Mouse (Mus musculus): ENCODE measurements around the gene Rars. TPM values are rescaled to one million over a fixed set of nuclear protein-coding genes. Genes with fewer than 3 reads are reported as not detected.
A peak's percentile ranks its signal among the peaks of the same experiment; 100 is the strongest.

The Rars gene
- total and polyA plus RNA-seq, 3 experiments, result 9.5 to 150 (median 150) TPM

DNA sequence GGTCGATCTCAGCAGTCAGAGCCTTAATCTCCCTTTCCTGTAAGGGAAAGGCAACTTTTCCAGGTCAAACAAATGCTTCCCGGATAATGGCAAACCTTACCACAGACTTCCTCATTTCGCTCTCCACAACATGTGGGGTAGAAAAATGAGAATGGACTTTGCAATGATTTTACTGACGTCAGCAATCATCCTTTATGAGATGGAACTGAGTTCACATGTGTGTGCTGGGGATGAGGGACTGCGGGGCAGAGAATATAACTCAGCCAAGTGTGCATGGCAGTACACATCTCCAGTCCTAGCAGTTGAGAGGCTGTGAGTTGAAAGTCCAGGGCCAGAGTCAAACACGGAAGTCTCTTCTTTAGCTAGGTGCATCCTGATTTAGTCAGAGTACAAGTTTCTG lies 1.0 kb downstream of the Rars start:
- peak; percentile 6 for DNase-seq (ENCODE audit: low spot score)
- Histone ChIP-seq H3K27me3 (ENCODE audit: insufficient read depth, low read length) (no peaks in the 10 kb centered on the region), H3K4me3 (ENCODE audit: low read depth, low read length) (peak overlapping the region; percentile 95), H3K9me3 (replicated peaks) (no peaks in the 10 kb centered on the region), H3K4me1 (ENCODE audit: insufficient read depth, low read depth, low read length) (peaks cover 54% of the 10 kb centered on the region), H3K36me3 (replicated peaks) (peaks cover 48% of the 10 kb centered on the region)
- TF ChIP-seq GATA2 (IDR thresholded peaks at IDR 0.05; ENCODE audit: borderline replicate concordance, low read depth, low read length), result no peak
- no peak for TF ChIP-seq GATA1 (IDR thresholded peaks at IDR 0.05; ENCODE audit: borderline replicate concordance, low read length)
- no peak for TF ChIP-seq CTCF (IDR thresholded peaks at IDR 0.05; ENCODE audit: low read depth, low read length)
- no peak for TF ChIP-seq TAL1 (conservative IDR thresholded peaks at IDR 0.05; ENCODE audit: low read depth, low read length)
- TF ChIP-seq POLR2AphosphoS5 (IDR thresholded peaks at IDR 0.05; ENCODE audit: insufficient replicate concordance, low read depth, low read length), result no peak
- no peak for ATAC-seq (ENCODE audit: extremely low read depth, insufficient number of reproducible peaks, low FRiP score, poor library complexity, severe bottlenecking)

DNA sequence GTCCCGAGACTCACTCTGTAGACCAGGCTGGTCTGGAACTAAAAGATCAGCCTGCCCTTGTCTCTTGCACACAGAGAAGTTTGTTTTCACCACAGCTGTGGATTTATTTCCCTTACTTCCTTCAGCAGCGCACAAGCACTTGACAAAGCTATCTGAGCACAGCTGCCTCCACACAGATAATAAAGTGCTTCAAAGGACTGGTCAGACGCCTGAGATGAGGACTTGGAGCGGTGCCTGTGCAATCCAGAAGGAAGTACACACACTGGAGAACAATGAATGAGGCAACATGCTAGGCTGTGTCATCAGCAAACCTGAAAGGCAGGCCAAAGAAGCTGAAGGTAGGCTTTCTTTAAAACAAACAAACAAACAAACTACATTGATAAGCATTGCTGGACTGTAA lies 2.2 kb downstream of the Rars start:
- DNase-seq (ENCODE audit: low spot score), result no peak
- H3K4me3 ChIP-seq (ENCODE audit: low read depth, low read length), result no peak overlapping the region; the same call in 1 of the 2 replicates
- ATAC-seq (ENCODE audit: extremely low read depth, insufficient number of reproducible peaks, low FRiP score, poor library complexity, severe bottlenecking), result no peak
- H3K27me3 ChIP-seq (ENCODE audit: insufficient read depth, low read length), result no peaks in the 10 kb centered on the region
- H3K9me3 ChIP-seq (replicated peaks), result no peaks in the 10 kb centered on the region
- TF ChIP-seq GATA2 (IDR thresholded peaks at IDR 0.05; ENCODE audit: borderline replicate concordance, low read depth, low read length) (no peak), GATA1 (IDR thresholded peaks at IDR 0.05; ENCODE audit: borderline replicate concordance, low read length) (no peak)
- H3K36me3 ChIP-seq (replicated peaks), result peaks cover 59% of the 10 kb centered on the region
- peaks cover 45% of the 10 kb centered on the region for H3K4me1 ChIP-seq (ENCODE audit: insufficient read depth, low read depth, low read length)

DNA sequence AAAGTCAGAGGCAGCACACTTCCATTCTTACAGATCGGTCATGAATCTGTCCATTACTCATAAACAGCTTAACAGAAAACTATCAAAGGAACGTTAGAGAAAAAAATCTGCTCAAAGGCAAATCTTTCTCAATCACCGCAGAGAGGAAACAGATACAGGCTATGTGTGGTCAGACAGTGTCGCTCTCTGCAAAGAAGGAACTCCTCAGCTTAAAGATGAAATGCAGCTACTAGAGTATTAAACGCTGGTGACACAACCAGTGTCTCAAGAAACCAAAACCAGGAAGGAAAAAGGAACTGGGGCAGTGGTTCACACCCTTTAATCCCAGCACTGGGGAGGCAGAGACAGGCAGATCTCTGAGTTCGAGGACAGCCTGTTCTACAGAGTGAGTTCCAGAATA lies 6.6 kb downstream of the Rars start:
- H3K9me3 ChIP-seq (replicated peaks), result no peaks in the 10 kb centered on the region
- no peaks in the 10 kb centered on the region for H3K27me3 ChIP-seq (ENCODE audit: insufficient read depth, low read length)
- peaks cover 95% of the 10 kb centered on the region for H3K36me3 ChIP-seq (replicated peaks)
- no peak for ATAC-seq (ENCODE audit: extremely low read depth, insufficient number of reproducible peaks, low FRiP score, poor library complexity, severe bottlenecking)
- H3K4me3 ChIP-seq (ENCODE audit: low read depth, low read length), result no peak overlapping the region
- TF ChIP-seq GATA1 (IDR thresholded peaks at IDR 0.05; ENCODE audit: borderline replicate concordance, low read length) (no peak), GATA2 (IDR thresholded peaks at IDR 0.05; ENCODE audit: borderline replicate concordance, low read depth, low read length) (no peak), TAL1 (conservative IDR thresholded peaks at IDR 0.05; ENCODE audit: low read depth, low read length) (no peak), CTCF (IDR thresholded peaks at IDR 0.05; ENCODE audit: low read depth, low read length) (no peak), POLR2AphosphoS5 (IDR thresholded peaks at IDR 0.05; ENCODE audit: insufficient replicate concordance, low read depth, low read length) (no peak)
- H3K4me1 ChIP-seq (ENCODE audit: insufficient read depth, low read depth, low read length), result peaks cover 28% of the 10 kb centered on the region
- DNase-seq (ENCODE audit: low spot score), result no peak

DNA sequence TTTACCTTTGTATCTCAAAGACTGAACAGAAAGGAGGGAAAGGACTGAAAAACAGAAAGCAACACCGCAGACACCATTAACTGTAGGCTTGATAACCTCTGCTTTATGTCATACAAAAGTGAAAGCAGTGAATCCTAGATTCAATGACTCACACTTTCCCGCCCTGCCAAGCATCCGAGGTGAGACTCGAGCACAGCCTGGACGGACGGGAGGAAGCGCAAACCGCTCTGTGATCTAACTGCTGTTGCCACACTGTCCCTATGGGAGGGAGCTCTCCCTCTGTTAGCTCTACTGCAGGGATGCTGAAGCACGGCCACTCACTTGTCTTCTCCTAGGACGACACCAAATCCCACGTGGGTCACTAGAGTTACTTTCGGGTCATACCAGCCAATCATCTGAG lies 18.0 kb downstream of the Rars start:
- H3K4me1 ChIP-seq (ENCODE audit: insufficient read depth, low read depth, low read length), result no peaks in the 10 kb centered on the region
- H3K9me3 ChIP-seq (replicated peaks), result no peaks in the 10 kb centered on the region
- H3K36me3 ChIP-seq (replicated peaks), result peaks cover 98% of the 10 kb centered on the region
- no peak overlapping the region for H3K4me3 ChIP-seq (ENCODE audit: low read depth, low read length)
- DNase-seq (ENCODE audit: low spot score), result no peak
- no peak for ATAC-seq (ENCODE audit: extremely low read depth, insufficient number of reproducible peaks, low FRiP score, poor library complexity, severe bottlenecking)
- TF ChIP-seq POLR2AphosphoS5 (IDR thresholded peaks at IDR 0.05; ENCODE audit: insufficient replicate concordance, low read depth, low read length), result no peak
- no peak for TF ChIP-seq GATA1 (IDR thresholded peaks at IDR 0.05; ENCODE audit: borderline replicate concordance, low read length)
- TF ChIP-seq TAL1 (conservative IDR thresholded peaks at IDR 0.05; ENCODE audit: low read depth, low read length), result no peak
- TF ChIP-seq CTCF (IDR thresholded peaks at IDR 0.05; ENCODE audit: low read depth, low read length), result no peak
- no peaks in the 10 kb centered on the region for H3K27me3 ChIP-seq (ENCODE audit: insufficient read depth, low read length)

DNA sequence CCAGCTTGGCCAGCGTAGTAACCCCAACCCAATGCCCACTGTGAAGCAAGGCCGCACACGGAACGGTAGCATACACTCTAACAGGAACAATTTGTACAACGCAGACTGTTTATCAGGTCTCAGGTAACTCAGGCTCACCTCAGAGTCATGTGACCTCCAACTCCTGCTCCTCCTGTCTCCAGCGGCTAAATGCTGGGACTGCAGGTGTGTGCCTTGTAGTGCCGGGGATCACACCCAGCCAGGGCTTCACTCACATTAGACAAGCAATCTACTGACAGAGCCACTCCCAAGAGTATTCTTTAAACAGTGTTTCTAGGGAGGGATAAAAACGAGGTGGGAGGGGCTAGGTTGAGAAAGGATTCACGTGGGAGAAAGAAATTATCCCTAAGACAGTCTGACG lies 22.8 kb downstream of the Rars start:
- Histone ChIP-seq H3K4me1 (ENCODE audit: insufficient read depth, low read depth, low read length) (no peaks in the 10 kb centered on the region), H3K36me3 (replicated peaks) (peaks cover 99% of the 10 kb centered on the region), H3K9me3 (replicated peaks) (no peaks in the 10 kb centered on the region), H3K27me3 (ENCODE audit: insufficient read depth, low read length) (no peaks in the 10 kb centered on the region), H3K4me3 (ENCODE audit: low read depth, low read length) (no peak overlapping the region)
- no peak for ATAC-seq (ENCODE audit: extremely low read depth, insufficient number of reproducible peaks, low FRiP score, poor library complexity, severe bottlenecking)
- no peak for DNase-seq (ENCODE audit: low spot score)
- TF ChIP-seq CTCF (IDR thresholded peaks at IDR 0.05; ENCODE audit: low read depth, low read length), result no peak
- no peak for TF ChIP-seq GATA1 (IDR thresholded peaks at IDR 0.05; ENCODE audit: borderline replicate concordance, low read length)

DNA sequence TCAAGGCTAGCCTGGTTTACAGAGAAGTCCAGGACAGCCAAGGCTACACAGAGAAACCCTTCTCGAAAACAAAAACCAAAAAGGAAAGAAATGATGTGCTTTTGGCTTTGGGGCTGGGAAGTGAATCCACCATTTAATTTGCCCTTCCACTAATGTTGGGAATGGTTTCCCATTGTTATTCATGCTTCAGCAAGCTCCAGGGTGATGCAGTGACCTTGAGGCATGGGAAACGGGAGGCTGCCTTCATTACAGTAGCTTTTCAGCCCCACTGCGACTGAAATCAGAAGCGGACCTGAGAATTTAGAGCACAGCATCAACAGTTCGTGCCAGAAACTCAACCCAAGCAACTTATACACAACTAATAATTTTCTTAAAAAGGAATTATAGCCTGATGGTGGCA lies 33.0 kb downstream of the Rars start:
- Histone ChIP-seq H3K4me3 (ENCODE audit: low read depth, low read length) (no peak overlapping the region), H3K27me3 (ENCODE audit: insufficient read depth, low read length) (peaks cover 8% of the 10 kb centered on the region), H3K9me3 (replicated peaks) (peaks cover 14% of the 10 kb centered on the region), H3K4me1 (ENCODE audit: insufficient read depth, low read depth, low read length) (no peaks in the 10 kb centered on the region), H3K36me3 (replicated peaks) (peaks cover 12% of the 10 kb centered on the region)
- DNase-seq (ENCODE audit: low spot score) (no peak), ATAC-seq (ENCODE audit: extremely low read depth, insufficient number of reproducible peaks, low FRiP score, poor library complexity, severe bottlenecking) (no peak)
- TF ChIP-seq GATA1 (IDR thresholded peaks at IDR 0.05; ENCODE audit: borderline replicate concordance, low read length), result no peak
- TF ChIP-seq CTCF (IDR thresholded peaks at IDR 0.05; ENCODE audit: low read depth, low read length), result no peak

DNA sequence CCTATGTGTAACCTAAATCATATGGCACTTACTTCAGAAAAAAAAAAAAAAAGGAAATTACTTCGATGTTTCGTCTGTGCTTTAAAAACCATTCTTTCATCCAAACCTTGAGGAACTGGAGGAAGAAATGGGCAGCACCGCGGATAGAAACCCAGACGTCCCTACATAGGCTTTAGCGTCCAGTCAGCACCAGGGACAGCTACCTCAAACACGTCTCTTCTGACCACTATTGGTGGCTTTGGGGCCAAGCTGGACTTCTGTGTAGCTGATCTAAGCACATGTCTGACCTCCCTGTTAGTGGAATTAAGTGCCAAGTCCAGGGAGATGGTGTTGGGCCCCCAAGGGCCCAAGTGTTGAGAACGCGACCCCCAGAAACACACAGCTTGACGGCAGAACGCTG lies 35.4 kb downstream of the Rars start, which contains the start of gene Fbll1:
Fbll1 (minus strand) TSS at position 11 of the 400 bp plus-strand sequence.
- TF ChIP-seq TAL1 (conservative IDR thresholded peaks at IDR 0.05; ENCODE audit: low read depth, low read length) (no peak), GATA1 (IDR thresholded peaks at IDR 0.05; ENCODE audit: borderline replicate concordance, low read length) (no peak), CTCF (IDR thresholded peaks at IDR 0.05; ENCODE audit: low read depth, low read length) (no peak), POLR2AphosphoS5 (IDR thresholded peaks at IDR 0.05; ENCODE audit: insufficient replicate concordance, low read depth, low read length) (no peak), GATA2 (IDR thresholded peaks at IDR 0.05; ENCODE audit: borderline replicate concordance, low read depth, low read length) (no peak)
- ATAC-seq (ENCODE audit: extremely low read depth, insufficient number of reproducible peaks, low FRiP score, poor library complexity, severe bottlenecking), result no peak
- peak within 1 kb of the TSS; percentile 3; the same call in 1 of the 2 replicates for H3K4me3 ChIP-seq (ENCODE audit: low read depth, low read length)

More for the DNA sequence above, 35.4 kb downstream of the Rars start, which contains the start of gene Fbll1:
- no peaks in the 10 kb centered on the region for H3K36me3 ChIP-seq (replicated peaks)
- DNase-seq (ENCODE audit: low spot score), result no peak
- H3K4me1 ChIP-seq (ENCODE audit: insufficient read depth, low read depth, low read length), result no peaks in the 10 kb centered on the region
- H3K9me3 ChIP-seq (replicated peaks), result peaks cover 14% of the 10 kb centered on the region
- H3K27me3 ChIP-seq (ENCODE audit: insufficient read depth, low read length), result peaks cover 8% of the 10 kb centered on the region

All from G1E (cell line).